Mouse (Mus musculus): ENCODE results near the gene Sdccag8. TPM values are rescaled to one million over a fixed set of nuclear protein-coding genes. Genes with fewer than 3 reads are reported as not detected.
A peak's percentile ranks its signal among the peaks of the same experiment; 100 is the strongest.

The Sdccag8 gene
- total RNA-seq, 2 experiments from 2014 or later: 24.1 to 59.3 TPM

- ATAC-seq (ENCODE audit: poor library complexity, severe bottlenecking): peak; percentile 71
Observed at GRCm38 (mm10) chr1:176827365-176827764, 12.9 kb downstream of the Sdccag8 start.

DNA sequence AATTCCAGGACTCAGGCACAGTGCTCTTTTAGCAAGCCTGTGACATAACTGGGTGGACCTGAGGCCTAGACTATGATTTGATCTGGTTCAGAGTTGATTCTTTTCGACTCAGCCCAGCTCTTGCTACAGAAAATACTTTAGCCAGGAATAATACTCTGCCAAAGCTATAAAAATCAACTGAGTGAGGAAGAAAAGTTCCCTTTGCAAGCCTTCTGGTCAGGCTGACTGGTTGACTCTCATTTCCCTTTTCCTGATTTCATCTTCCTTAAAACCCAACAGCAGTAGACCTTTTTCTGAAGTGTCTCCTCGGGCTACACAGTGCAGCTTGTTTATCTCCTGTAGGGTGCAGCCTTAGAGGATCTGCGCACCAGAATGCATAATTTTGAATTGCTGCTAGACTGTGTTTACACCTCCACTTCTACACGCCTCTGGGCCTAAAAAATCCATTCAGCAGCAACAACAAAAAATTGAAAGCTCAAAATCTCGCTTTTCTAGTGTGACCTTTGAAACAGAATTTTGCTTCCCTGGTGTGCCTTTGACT lies 13.6 kb downstream of the Sdccag8 start:
- ATAC-seq (ENCODE audit: poor library complexity, severe bottlenecking): peak; percentile 39

GRCm38 (mm10) chr1:176828666-176829065 lies 14.2 kb downstream of the Sdccag8 start:
- no peak for ATAC-seq (ENCODE audit: poor library complexity, severe bottlenecking)

DNA sequence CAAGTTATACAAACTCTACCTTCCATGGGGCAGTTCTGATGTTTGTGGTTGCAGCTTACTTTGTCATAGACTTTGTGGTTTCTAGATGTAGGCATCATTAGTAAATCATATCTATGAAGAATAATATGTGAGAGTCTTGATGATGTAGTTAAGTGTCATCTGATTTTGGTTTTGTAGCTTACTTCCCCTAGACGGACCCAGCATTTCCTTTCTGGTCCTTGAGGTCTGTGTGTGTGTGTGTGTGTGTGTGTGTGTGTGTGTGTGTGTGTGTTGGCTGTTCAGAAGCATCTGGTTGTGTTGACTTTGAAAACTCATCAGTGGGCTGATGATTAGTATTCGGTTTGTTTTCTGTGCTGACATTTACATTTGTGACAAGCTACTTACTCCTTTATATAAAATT lies 17.6 kb downstream of the Sdccag8 start:
- no peak for ATAC-seq (ENCODE audit: poor library complexity, severe bottlenecking)

GRCm38 (mm10) chr1:176832607-176833006 lies 18.1 kb downstream of the Sdccag8 start:
- ATAC-seq (ENCODE audit: poor library complexity, severe bottlenecking): peak; percentile 22; the same call in 1 of the 2 replicates

- no peak for ATAC-seq (ENCODE audit: poor library complexity, severe bottlenecking)
Observed at GRCm38 (mm10) chr1:176833257-176833656, 18.8 kb downstream of the Sdccag8 start.

GRCm38 (mm10) chr1:176833948-176834347 lies 19.5 kb downstream of the Sdccag8 start:
- ATAC-seq (ENCODE audit: poor library complexity, severe bottlenecking): peak; percentile 23; the same call in 1 of the 2 replicates

DNA sequence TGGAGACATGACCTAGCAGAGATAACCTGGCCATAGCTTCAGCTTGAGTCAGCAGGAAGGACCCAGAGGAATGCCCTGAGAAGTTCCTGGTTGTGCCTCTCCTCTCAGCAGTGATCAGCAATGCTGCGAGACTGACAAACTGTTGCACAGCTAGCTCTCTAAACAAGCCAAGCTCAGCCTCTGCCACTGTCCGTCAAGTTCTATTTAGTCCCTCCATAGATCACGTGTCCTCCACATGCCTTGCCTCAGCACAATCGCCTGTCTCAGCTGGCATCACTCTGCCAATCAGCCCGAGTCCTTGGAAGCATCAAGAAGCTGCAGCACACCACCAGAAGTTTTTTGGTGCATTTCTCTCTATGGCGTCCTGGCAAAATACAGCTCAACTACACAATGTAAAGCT lies 20.4 kb downstream of the Sdccag8 start:
- ATAC-seq (ENCODE audit: poor library complexity, severe bottlenecking): 0 out of 2 replicates have a peak, but pooled peaks have one; percentile 12

GRCm38 (mm10) chr1:176835501-176836294 lies 21.2 kb downstream of the Sdccag8 start:
- peak; percentile 53 for ATAC-seq (ENCODE audit: poor library complexity, severe bottlenecking)

DNA sequence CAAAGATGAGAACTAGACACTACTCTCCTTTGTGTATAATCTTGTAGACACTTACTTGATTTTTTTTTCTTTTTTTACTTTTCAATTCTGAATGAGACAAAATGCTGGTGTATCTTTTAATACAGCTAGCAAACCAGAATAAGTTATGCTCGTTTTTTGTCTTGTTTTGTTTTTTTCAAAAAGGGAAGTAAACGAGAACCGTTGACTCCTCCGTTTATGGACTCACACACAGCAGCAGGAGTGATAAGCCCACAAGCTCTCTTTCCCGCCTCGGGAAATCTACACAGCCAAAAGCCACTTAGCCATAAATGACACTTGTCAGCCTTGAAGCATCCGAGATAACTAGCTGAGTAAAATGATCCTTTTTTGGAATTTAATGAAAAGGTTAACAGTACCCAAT lies 22.1 kb downstream of the Sdccag8 start:
- peak; percentile 25; the same call in 1 of the 2 replicates for ATAC-seq (ENCODE audit: poor library complexity, severe bottlenecking)

- ATAC-seq (ENCODE audit: poor library complexity, severe bottlenecking): peak; percentile 59
Observed at GRCm38 (mm10) chr1:176845082-176845977, 30.9 kb downstream of the Sdccag8 start.

DNA sequence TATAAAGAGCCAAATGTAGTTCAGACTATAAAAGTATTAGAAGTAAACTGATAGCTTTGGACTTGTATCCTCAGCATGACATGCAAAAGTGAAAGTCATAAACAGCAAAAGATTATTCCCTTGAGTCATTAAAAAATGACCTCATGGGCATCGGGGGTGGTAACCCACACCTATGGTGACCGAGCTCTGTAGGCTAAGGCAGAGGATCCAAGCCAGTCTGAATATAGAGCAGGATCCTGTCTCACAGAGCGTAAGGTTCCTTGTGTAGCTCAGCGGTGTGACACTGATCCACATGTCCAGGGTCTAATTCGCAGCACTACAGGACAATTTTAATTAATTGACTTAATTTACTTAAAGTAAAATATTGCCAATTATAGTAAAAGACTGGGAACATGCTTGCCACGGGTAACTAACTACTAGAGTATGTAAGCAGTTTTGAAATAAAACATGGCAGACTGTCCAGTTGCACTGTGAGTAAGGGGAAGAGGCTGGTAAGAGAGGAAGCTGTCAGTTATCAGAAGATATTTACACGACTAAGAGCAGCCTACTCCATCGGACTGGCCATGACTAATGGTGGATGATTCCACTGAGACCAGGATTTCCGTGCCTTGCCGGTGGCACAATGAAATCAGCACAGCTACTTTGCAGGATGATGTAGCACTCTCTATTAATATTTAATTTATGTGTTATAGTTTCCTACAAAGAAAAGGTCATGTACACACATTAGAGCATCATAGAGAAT lies 32.8 kb downstream of the Sdccag8 start:
- 0 out of 2 replicates have a peak, but pooled peaks have one; percentile 47 for ATAC-seq (ENCODE audit: poor library complexity, severe bottlenecking)

- ATAC-seq (ENCODE audit: poor library complexity, severe bottlenecking): no peak
Observed at GRCm38 (mm10) chr1:176848613-176849290, 34.3 kb downstream of the Sdccag8 start.

GRCm38 (mm10) chr1:176849377-176849776 lies 34.9 kb downstream of the Sdccag8 start:
- no peak for ATAC-seq (ENCODE audit: poor library complexity, severe bottlenecking)

GRCm38 (mm10) chr1:176851401-176851800 lies 36.9 kb downstream of the Sdccag8 start:
- ATAC-seq (ENCODE audit: poor library complexity, severe bottlenecking): no peak

DNA sequence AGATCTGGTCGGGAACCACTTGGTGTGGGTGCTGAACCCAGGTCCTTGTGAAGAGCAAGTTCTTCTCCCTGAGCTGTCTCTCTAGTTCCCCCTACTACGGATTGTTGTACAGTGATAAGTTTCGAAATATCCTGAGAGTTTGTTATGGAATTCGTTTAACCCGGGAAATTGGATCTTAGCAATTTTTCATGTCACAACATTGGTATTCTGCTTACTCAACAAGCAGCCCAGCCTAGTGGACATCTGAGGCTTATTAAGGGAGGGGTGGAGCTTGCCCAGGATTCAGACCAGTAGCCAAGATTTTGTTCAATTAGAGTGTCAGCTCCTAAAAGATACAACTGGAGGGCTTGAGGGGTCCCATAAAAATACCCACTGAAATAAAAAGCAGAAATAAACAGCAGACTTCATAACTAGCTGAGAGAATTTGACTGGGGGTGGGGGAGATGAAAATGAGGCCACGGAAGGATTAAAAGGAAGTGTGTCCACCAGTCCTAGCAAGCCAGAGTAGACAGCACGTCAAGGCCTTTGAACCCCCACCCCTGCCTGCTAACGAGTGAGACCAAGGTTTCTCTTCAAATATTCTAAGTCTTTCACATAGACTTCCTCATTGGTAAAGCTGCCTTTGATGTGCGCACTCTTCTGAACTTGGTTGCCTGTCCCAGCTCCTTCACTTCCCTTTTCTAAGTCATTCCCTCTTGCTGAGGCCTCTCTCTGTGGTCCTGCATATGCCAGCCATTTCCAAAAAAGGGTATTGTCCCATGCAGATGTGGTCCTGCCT lies 38.5 kb downstream of the Sdccag8 start:
- ATAC-seq (ENCODE audit: poor library complexity, severe bottlenecking): peak; percentile 95

DNA sequence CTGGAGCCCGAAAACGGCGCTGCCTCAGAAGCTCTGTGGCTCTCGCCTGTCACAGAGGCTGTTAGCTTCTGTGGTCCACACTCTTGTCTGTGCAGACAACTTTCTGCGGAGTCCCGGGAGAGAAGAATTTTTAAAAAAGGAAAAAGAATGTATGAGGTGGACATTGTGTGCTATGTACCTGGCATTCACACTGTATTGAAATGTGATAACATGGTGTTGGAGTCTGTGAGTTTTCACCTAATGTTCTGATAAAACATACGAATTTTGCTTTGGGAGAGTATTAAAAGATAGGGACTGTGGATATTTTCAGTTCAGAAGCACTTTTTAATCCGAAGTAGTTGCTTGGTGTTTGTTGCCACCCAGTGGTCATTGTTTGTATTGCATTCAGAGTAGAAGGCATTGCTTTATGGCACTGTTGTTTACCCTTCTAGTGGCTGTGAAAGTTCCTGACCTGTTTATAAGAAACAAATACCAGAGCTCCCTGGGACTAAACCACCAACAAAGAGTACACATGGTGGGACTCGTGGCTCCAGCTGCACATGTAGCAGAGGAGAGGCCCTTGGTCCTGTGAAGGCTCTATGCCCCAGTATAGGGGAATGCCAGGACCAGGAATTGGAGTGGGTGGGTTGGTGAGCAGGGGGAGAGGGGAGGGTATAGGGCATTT lies 47.7 kb downstream of the Sdccag8 start:
- ATAC-seq (ENCODE audit: poor library complexity, severe bottlenecking): peak; percentile 97

DNA sequence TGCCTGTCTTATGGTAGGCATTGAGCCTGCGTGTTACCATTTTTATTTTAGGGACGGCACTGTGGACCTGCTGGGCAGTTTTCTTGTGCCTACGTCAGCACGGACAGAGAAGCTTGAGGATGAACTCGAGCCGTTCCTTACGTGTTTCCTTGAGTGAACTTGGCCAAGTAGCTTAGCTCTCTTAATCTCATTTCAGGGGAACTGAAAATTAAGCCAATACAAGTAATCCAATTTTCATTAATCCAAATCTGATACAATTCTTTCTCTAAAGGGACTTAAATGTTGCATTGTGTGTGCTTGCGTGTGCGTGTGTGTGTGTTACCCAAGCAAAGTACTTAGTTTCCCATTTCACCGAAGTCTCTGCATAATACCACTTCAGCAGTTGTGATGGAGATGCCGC lies 56.0 kb downstream of the Sdccag8 start:
- no peak for ATAC-seq (ENCODE audit: poor library complexity, severe bottlenecking)

DNA sequence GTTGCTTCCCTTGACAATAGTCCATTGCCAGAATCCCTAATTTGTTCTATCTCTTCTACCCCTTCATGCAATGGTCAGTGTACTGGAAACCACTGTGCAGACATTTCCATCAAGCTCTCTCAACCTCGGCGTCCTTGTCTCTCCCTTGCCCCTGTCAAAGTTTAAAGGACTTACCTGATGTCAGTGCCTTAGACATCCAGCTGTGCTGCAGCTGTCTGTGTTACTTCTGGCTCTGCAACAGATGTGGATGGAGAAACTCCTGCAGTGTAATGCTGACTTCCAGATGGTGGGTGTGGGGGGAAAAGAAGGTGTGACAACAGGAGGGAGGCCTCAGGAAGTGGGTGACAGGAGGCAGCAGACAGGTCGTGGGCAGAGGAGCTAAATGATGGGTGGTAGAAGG lies 57.5 kb downstream of the Sdccag8 start:
- ATAC-seq (ENCODE audit: poor library complexity, severe bottlenecking): no peak
